Mouse (Mus musculus) MN1 (cell line): ENCODE results near the gene Adprm.
A peak's percentile ranks its signal among the peaks of the same experiment; 100 is the strongest.

Experiments
- DNase-seq: peaks from one replicate; pipeline ENCODE4 v3.0.0-alpha.2; 2016; ENCODE audit warnings: low spot score

Adprm gene

DNA sequence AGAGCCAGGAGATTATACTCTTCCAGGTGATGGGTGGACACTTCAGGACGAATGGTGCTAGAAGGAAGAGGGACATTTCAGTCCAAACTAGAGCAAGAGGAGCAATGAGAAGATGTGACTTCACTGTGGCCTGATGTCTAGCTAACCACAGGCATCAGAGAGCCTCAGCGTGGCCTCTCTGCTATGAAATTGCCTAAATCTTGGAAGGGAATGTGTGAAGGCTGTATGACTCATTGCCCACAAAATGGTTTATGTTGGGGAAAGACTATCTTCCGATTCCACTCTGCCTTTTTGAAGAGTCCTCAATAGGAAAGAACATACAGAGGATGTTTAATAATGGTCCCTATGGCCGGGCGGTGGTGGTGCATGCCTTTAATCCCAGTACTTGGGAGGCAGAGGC lies 24.4 kb upstream of the Adprm start:
- no peak for DNase-seq

DNA sequence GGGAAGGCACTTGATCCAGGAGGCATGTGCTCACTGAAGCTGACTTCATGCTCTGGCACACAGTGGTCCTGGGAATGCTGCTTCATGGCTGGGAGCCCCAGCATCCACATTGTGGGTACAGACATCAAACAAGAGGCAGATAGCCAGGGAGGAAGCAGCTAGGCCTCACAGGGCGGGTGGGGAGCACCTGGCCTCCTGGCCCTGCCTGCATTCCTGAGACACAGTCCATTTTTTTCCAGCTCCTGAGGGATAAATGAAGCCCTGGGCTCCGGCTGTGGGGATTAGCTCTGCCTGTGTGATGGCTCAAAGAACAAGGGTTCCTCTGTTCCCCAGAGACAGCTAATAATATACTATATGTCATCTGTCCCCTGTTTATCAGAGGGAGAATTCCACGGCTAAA lies 22.6 kb upstream of the Adprm start:
- DNase-seq, result no peak

DNA sequence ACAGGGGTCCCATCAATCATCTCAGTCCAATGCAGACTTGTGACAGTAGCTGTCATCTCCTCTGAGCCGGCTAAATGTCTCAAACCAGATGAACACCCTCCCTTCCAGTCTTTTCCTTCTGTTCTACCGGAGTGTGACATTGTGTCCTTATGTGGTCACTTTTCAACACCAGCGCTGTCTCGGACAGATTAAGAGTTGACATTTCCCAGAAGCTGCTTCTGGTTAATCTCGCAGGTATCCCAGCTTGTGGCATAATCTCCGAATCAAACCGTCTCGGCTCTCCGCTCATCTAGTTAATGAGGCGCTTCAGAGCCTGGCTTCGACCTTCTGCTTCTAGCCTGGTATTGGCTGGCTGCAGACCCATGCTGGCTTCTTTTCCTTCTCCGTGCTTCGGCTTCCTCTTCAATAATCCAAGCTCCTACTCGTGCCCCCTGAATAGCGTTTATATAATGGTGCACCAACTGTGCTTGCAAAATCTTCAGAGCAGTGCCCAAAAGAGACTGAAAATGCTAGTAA lies 20.3 kb upstream of the Adprm start:
- DNase-seq, result peak; percentile 42

DNA sequence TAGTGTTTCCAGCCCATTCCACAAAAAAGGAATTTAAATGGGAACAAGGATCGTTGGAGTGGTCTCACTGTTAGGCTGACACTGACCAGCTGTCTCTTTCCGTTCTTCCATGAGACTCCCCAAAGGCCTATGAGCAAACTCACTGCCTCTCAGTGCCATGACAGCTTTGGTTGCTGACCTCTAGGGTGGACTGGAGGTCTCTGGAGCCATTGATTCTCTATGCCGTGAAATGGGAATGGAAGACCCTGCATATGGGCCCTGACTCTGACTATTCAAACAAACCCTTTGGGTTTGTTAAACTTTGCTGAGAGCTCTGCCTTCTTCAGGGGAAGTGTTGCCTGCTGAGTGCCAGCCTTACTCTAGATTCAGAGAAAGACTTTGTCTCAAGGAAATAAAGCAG lies 15.3 kb upstream of the Adprm start:
- no peak for DNase-seq

DNA sequence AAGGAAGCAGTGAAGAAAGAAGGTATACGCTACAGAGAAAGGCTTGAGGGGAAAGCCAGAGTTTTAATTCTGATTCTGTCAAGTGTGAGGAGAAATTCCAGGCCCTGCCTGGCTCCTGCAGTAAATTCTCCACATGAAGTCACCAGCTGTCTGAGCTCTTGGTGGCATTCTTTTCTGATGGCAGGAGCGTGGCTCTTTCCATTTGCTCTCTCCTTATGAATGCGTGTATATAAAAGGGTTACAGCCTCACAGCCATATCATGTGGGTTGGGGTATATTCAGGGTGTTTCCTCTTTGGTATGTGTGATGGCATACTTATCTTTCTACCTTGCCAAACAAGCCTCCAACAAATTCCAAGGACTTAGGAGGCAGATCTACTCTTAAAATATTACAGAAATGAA lies 10.3 kb upstream of the Adprm start:
- no peak for DNase-seq

GRCm38 (mm10) chr11:67061311-67061710 lies 8.9 kb upstream of the Adprm start:
- no peak for DNase-seq

DNA sequence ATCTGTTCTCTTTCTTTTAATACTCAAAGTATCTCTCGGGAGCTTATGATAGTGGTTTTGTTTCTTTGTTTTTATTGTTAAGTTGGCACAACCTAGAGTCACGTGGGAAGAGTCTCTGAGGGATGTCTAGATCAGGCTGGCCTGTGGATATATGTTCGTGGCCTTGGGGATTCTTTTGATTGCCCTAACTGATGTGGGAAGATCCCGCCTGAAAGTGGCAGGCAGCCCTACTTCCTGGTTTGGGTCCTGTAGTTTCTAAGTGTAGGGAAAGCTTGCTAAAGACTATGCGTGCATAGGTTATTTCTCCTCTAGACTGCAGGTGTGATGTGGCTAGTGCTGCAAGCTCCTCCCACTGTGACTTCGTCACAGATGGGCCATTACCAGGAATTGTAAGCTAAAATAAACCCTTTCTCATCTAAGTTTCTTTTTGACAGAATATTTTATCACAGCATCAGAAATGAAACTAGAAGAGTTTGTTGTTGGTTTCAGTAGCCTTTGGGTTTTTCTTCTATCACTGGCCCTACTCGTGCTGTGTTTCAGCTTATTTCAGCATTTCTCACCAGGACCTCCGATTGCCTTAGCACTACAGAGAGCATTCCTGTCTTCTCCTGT lies 2.5 kb upstream of the Adprm start:
- DNase-seq, result no peak

GRCm38 (mm10) chr11:67051676-67052320 lies 596 bp downstream of the Adprm start:
- DNase-seq, result peak; percentile 19

DNA sequence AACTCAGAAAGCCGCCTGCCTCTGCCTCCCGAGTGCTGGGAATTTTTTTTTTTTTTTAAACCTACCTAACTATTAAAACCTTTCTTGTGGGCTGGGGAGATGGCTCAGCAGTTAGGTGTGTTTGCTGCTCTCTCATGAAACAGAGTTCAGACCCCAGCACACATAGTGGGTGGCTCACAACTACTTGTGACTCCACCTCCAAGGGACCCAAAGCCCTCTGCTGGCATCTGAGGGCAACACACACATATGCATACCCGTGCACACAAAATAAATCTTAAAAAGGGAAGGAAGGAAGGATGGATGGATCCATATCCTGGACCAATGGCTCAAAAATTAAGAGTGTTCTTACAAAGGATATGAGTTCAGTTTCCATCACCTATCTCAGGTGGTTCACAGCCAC lies 3.1 kb downstream of the Adprm start:
- DNase-seq, result no peak

DNA sequence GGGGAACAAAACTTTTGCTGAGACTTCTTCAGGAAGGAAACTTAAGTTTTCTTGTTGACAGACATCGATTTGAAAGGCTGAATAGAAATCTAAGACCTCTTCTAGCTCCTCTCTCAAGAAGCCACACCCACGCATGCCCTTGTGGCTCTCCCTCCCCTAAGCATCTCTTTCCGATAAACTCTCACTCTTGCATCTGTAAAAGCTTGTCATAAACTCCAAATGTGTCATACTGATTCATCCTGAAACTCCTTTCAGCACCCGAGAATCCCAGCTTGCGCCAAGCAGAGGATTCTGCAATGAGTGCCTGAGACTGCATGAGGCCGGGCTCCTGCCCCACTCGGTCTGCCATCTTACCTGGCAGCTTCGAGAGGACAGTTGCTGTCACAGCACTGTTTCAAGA lies 3.9 kb downstream of the Adprm start:
- no peak for DNase-seq

DNA sequence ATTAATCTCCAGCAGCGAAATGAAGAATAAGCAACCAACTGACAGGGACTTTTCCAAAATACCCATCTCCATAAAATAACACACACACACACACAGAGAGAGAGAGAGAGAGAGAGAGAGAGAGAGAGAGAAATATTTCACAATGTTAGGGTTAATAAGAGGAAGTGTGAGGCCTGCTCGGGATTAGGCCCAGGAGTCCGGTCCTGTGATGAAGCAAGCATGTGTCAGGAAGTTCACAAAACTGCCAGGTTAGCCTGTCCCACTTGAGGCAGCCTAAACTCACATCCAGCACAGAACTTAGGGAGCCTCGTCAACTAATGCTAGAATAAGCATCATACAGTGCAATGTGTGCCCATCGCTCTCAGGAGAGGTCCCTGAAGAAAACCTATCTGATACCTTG lies 5.2 kb downstream of the Adprm start:
- no peak for DNase-seq

DNA sequence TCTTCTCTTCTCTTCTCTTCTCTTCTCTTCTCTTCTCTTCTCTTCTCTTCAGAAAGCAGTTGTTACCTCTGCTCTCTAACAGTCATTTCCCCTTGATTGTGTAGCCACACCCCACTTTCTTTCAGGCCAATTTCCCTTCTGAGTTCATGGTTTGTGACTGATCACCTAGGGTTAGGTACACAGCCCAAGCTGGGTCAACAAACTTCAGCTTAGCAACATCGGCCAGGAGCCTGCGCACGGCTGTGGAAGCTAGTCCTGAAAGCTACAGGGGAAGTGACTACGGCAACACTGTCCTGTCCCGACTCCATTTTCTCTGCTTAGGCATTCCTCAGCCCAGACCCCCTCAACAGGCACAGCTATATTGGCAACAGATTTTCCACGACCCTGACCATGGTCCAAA lies 7.4 kb downstream of the Adprm start:
- DNase-seq, result no peak

DNA sequence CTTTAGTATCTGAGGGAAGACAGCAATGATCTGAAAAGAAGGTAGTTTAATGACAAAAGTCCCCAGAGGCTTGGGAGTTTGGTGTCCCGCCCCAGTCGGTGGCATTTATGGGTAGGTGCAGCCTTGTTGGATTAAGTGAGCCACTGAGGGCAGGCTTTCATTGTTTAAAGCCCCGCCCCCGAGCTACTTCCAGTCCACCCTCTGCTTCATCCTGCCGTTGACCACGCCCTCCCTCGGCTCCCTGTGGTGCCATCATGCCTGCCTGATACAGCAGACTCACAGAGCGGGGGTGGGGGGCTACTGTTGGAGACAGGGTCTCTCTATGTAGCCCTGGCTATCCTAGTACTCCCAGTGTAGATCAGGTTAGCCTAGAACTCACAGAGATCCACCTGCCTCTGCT lies 9.4 kb downstream of the Adprm start:
- DNase-seq, result no peak

- DNase-seq, result no peak
Observed at GRCm38 (mm10) chr11:67040483-67040882, 11.9 kb downstream of the Adprm start.

DNA sequence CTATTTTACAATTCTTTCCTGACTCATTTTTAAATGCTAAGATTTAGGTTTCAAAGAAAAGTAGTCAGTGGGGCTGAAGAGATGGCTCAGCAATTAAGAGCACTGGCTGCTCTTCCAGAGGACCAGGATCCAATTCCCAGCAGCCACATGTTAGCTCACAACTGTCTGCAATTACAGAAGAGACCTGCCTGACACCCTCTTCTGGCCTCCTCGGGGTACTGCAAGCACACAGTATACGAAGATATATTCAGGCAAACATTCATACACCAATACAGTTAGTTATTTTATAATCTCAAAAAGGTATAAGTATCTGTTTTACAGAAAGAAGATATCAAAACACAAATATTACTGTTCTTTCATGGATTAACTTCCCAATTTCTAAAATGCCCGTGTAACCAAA lies 12.6 kb downstream of the Adprm start:
- DNase-seq, result no peak

GRCm38 (mm10) chr11:67036892-67037291 lies 15.5 kb downstream of the Adprm start:
- DNase-seq, result no peak

DNA sequence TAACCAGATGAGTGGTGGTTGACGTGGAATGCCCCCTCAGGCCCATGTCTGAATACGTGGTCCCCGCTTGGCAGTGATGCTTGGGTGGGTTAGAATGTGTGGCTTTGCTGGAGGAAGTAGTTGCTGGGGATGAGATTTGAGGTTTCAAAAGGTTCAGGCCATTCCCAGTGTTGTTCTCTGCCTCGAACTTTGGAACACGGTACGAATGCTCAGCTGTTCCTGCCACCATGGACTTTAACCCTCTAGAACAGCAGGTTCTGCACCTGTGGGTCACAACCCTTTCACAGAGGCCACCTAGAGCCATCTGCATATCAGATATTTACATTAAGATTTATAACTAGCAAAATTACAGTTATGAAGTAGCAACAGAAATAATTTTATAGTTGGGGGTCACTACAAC lies 16.2 kb downstream of the Adprm start:
- no peak for DNase-seq

- no peak for DNase-seq
Observed at GRCm38 (mm10) chr11:67034775-67035485, 17.5 kb downstream of the Adprm start.

DNA sequence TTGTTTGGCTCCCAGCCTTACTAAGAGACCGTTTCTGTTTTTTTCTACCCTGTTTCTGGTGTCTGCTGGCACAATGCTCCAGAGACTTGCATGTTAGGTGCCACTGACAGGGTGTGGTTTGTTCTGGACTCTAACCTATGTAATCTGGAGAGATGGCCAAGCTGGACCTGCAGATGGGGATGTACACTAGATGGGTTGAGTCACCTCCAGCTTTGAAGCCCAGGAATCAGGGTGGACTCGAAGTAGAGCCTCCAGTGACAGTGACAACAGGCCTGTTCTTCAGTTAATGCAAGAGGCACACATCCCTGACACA lies 20.8 kb downstream of the Adprm start:
- DNase-seq, result peak; percentile 46

DNA sequence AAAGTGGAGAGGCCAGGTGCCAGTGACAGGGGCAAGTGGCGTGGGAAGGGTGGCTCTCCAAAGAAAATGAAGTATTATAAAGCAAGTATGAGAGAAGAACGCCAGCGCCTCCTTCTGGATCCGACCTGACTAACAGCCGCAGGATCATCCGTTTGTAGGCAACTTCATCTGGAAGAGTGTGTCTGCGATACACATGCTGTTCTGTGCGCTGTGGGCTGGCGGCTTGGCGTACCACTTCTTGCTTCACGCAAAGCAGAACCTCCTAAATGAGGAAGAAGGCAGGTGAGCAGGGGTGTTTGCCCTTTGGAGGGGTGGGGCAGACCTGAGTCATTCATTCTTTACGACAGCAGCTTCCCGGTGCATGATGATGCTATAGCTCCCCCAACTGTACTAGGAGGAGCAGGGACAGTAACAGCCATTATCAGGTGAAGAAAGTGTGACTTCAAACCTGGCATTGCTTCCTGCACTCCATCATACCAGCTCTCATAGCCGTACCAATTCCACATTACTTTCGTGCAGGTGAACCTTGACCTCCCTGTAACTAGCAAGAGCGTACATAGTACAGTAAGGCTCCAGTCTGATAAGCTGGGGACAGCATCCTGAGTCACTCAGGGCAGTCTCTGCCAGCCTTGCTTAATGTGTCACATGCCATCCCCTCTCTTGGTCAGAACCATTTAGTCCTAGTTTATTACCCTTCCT lies 21.3 kb downstream of the Adprm start:
- no peak for DNase-seq

DNA sequence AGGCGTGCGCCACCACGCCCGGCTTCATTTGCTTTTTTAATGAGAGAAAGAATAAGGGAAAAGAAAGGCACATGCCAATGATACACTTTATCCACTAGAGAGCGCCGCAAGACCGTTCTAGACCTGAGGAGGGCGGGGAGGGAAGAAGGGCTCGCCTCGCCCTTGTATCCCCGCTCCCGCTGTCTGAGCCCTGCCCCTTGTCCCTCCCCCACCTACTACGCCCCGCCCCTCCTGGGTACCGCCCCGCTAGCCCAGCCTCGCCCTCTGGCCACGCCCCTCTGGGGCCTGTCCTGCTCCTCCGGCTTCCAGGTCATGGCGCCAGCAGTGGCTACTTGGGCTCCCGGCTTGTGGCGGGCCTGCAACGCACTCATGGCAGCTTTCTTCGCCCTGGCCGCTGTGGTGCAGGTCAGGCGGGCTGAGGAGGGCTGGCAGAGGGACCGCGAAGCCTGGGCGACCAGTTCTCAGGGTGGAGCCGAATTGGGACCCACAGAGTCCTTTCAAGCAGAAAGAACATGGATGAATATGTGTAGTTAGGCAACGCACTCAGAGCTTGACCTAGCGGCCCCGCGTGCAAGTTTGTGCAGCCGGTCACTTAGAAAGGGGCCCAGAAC lies 27.4 kb downstream of the Adprm start, which contains the start of gene Tmem220:
Gene Tmem220, plus strand, starts transcription at position 288 of the 611 bp plus-strand sequence.
- DNase-seq, result peak; percentile 95

GRCm38 (mm10) chr11:67023802-67024340 lies 28.5 kb downstream of the Adprm start:
- DNase-seq, result no peak
